Mouse (Mus musculus) lung, postnatal 0 days (tissue): ENCODE results near the gene Hebp1.

ENCODE experiments used
- CTCF ChIP-seq: IDR thresholded peaks from 2 replicates; pipeline ENCODE4 v1.5.1; 2016; ENCODE audit warnings: antibody characterized with exemption, mild to moderate bottlenecking
- EP300 ChIP-seq: IDR thresholded peaks from 2 replicates; pipeline ENCODE4 v1.6.1; 2016; ENCODE audit warnings: antibody characterized with exemption, mild to moderate bottlenecking, control low read depth

- TF ChIP-seq CTCF, result no peak
- no peak for TF ChIP-seq EP300
These were observed 26.1 kb upstream of the Hebp1 start for GRCm38 (mm10) chr6:135223786-135224416.
